Mouse (Mus musculus) testis, postnatal 10 days (tissue): ENCODE measurements around the gene Jhy.

Experiments
- DNase-seq: peaks from one replicate; pipeline ENCODE4 v3.0.0; 2021; ENCODE audit warnings: low spot score

Gene Jhy

GRCm38 (mm10) chr9:40851515-40851914, 112.4 kb downstream of the Jhy start:
- DNase-seq: no peak
